Mouse (Mus musculus) E14TG2a.4 (cell line): ENCODE results near the gene Esam.

ENCODE experiments used
- CTCF ChIP-seq: conservative IDR thresholded peaks from 2 replicates; pipeline ENCODE4 v1.5.1; 2014; ENCODE audit warnings: low read length
- NANOG ChIP-seq: IDR thresholded peaks from 2 replicates; pipeline ENCODE4 v1.6.1; 2014; ENCODE audit warnings: borderline replicate concordance, low read length, mixed read lengths

- no peak for TF ChIP-seq CTCF
- TF ChIP-seq NANOG = no peak
Measured at GRCm38 (mm10) chr9:37567019-37567418, 39.1 kb downstream of the Esam start.
